25 mouse cellular contexts compared by ENCODE assay signal in the genomic region with DNA sequence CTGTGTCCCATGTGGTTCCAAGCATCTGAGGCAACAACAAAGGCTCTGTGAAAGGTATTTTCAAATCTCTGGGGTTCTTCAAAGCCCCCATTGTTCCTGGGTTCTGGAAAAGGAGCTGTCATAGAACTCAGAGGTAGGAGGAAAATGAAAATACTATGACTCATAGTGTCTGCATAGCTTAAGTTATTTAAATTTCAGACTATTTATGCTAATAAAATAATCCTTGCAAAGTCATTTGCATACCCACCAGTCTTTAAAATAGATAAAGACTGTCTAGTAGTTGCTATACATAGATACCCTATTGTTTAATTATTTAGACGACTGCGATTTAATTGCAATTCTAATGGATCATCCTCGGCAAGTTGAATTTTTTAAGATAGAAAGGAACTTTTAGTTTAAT.
DNase-seq lines count a peak whose midpoint lies in the region; ATAC-seq lines count a peak whose summit lies in the region.
"Had no signal": no experiment of that assay in that cellular context is flagged by ENCODE, and none has a peak within 500 bp of the region (broad histone marks: within the 10 kb centered on the region; RNA-seq: fewer than 3 reads in every experiment).

No protein-coding gene starts in this region.

- peak; percentile 70 for ATAC-seq in forebrain, embryonic 16.5 days
- ATAC-seq in midbrain, embryonic 16.5 days, result 0 out of 2 replicates have a peak, but pooled peaks have one; percentile 14
- ATAC-seq in midbrain, embryonic 13.5 days, result no peak
- ATAC-seq: activated CD4-positive, CD25-positive, alpha-beta regulatory T cell, adult 4 months; CD4-positive, CD25-positive, alpha-beta regulatory T cell, adult 4 months; hindbrain, postnatal 0 days; inflammation-experienced regulatory T-cells, adult 6 months had no signal

- no peaks in the 10 kb centered on the region for H3K9me3 ChIP-seq in forebrain, embryonic 16.5 days (ENCODE audit: control insufficient read depth, low read length)
- H3K9me3 ChIP-seq in forebrain, embryonic 10.5 days, result no peaks in the 10 kb centered on the region
- H3K9me3 ChIP-seq in midbrain, embryonic 16.5 days (replicated peaks; ENCODE audit: control insufficient read depth, low read length, poor library complexity, severe bottlenecking), result no peaks in the 10 kb centered on the region
- no peaks in the 10 kb centered on the region for H3K9me3 ChIP-seq in midbrain, embryonic 13.5 days
- H3K9me3 ChIP-seq: heart, embryonic 12.5 days; heart, embryonic 15.5 days; hindbrain, embryonic 10.5 days had no signal

- DNase-seq in forebrain, embryonic 10.5 days (ENCODE audit: extremely low spot score, low spot score), result no peak
- peak; percentile 1 to 8 for DNase-seq in left cerebral cortex, postnatal 14 days (ENCODE audit: low spot score in 2 of 2)
- DNase-seq in left cerebral cortex, adult 18-20 months (ENCODE audit: low spot score in 2 of 2), result no peak
- DNase-seq in brain, adult 2 months (ENCODE audit: low read depth, low spot score), result peak; percentile 31
- DNase-seq in lung, postnatal 14 days, result no peak
- DNase-seq: adrenal gland, adult 8-10 months; adrenal gland, postnatal 25 days; cerebellum, adult 18-20 months; cerebellum, adult 9-10 months; cerebellum, postnatal 14 days; gastrocnemius, postnatal 25 days; heart, adult 18-20 months; heart, postnatal 10 days; heart, postnatal 36 days had no signal

- intact Hi-C loops in left cerebral cortex, postnatal 14 days (cut with DNase I), result no loop called here

- no peak overlapping the region for H3K4me3 ChIP-seq in forebrain, embryonic 16.5 days (replicated peaks; ENCODE audit: low read length)
- H3K4me3 ChIP-seq in forebrain, embryonic 10.5 days, result no peak overlapping the region
- no peak overlapping the region for H3K4me3 ChIP-seq in midbrain, embryonic 16.5 days (ENCODE audit: low read depth, low read length)
- no peak overlapping the region for H3K4me3 ChIP-seq in midbrain, embryonic 13.5 days (replicated peaks)
- H3K4me3 ChIP-seq: heart, embryonic 12.5 days; heart, embryonic 15.5 days; hindbrain, embryonic 10.5 days had no signal

- no peaks in the 10 kb centered on the region for H3K27me3 ChIP-seq in forebrain, embryonic 16.5 days (replicated peaks; ENCODE audit: control insufficient read depth, insufficient read depth, low read length)
- no peaks in the 10 kb centered on the region for H3K27me3 ChIP-seq in forebrain, embryonic 10.5 days (ENCODE audit: poor library complexity, severe bottlenecking)
- no peaks in the 10 kb centered on the region for H3K27me3 ChIP-seq in midbrain, embryonic 16.5 days (ENCODE audit: control insufficient read depth, insufficient read depth, low read depth, low read length)
- no peaks in the 10 kb centered on the region for H3K27me3 ChIP-seq in midbrain, embryonic 13.5 days
- H3K27me3 ChIP-seq: heart, embryonic 12.5 days; heart, embryonic 15.5 days had no signal

- H3K4me2 ChIP-seq in forebrain, embryonic 16.5 days (ENCODE audit: low read length), result no peak overlapping the region
- H3K4me2 ChIP-seq in midbrain, embryonic 16.5 days (ENCODE audit: low read length), result no peak overlapping the region
- H3K4me2 ChIP-seq in midbrain, embryonic 13.5 days (replicated peaks), result no peak overlapping the region
- H3K4me2 ChIP-seq: heart, embryonic 12.5 days; heart, embryonic 15.5 days; hindbrain, embryonic 14.5 days had no signal

- 70% methylated on average over 3 of the region's 3 CpGs for WGBS in forebrain, embryonic 16.5 days
- 87% methylated on average over 3 of the region's 3 CpGs for WGBS in forebrain, embryonic 10.5 days
- WGBS in midbrain, embryonic 16.5 days, result 80% methylated on average over 3 of the region's 3 CpGs
- 81% methylated on average over 3 of the region's 3 CpGs for WGBS in midbrain, embryonic 13.5 days

- no peaks in the 10 kb centered on the region for H3K4me1 ChIP-seq in forebrain, embryonic 16.5 days (replicated peaks; ENCODE audit: control insufficient read depth, insufficient read depth, low read length)
- H3K4me1 ChIP-seq in forebrain, embryonic 10.5 days, result no peaks in the 10 kb centered on the region
- H3K4me1 ChIP-seq in midbrain, embryonic 16.5 days (ENCODE audit: control insufficient read depth, insufficient read depth, low read length), result no peaks in the 10 kb centered on the region
- H3K4me1 ChIP-seq in midbrain, embryonic 13.5 days (replicated peaks), result no peaks in the 10 kb centered on the region
- H3K4me1 ChIP-seq: heart, embryonic 12.5 days; heart, embryonic 15.5 days; hindbrain, embryonic 10.5 days had no signal

- H3K9ac ChIP-seq in forebrain, embryonic 16.5 days (replicated peaks; ENCODE audit: low read depth, low read length), result no peak overlapping the region
- no peak overlapping the region for H3K9ac ChIP-seq in midbrain, embryonic 16.5 days (ENCODE audit: low read depth, low read length)
- H3K9ac ChIP-seq in midbrain, embryonic 13.5 days (replicated peaks), result no peak overlapping the region
- H3K9ac ChIP-seq: heart, embryonic 12.5 days; heart, embryonic 15.5 days; hindbrain, embryonic 14.5 days had no signal

- H3K36me3 ChIP-seq in forebrain, embryonic 16.5 days (ENCODE audit: control insufficient read depth, insufficient read depth), result no peaks in the 10 kb centered on the region
- H3K36me3 ChIP-seq in forebrain, embryonic 10.5 days (replicated peaks), result no peaks in the 10 kb centered on the region
- H3K36me3 ChIP-seq in midbrain, embryonic 16.5 days (ENCODE audit: control insufficient read depth, insufficient read depth, low read length), result no peaks in the 10 kb centered on the region
- H3K36me3 ChIP-seq in midbrain, embryonic 13.5 days, result no peaks in the 10 kb centered on the region
- H3K36me3 ChIP-seq: heart, embryonic 12.5 days; heart, embryonic 15.5 days; hindbrain, embryonic 10.5 days had no signal

- H3K27ac ChIP-seq in forebrain, embryonic 16.5 days (ENCODE audit: low read length), result no peak overlapping the region
- H3K27ac ChIP-seq in forebrain, embryonic 10.5 days, result no peak overlapping the region
- no peak overlapping the region for H3K27ac ChIP-seq in midbrain, embryonic 16.5 days (ENCODE audit: low read length)
- no peak overlapping the region for H3K27ac ChIP-seq in midbrain, embryonic 13.5 days
- H3K27ac ChIP-seq: heart, embryonic 15.5 days; hindbrain, embryonic 10.5 days; hindbrain, embryonic 14.5 days; hindbrain, postnatal 0 days had no signal

Comparison
In these comparisons a context has a peak if more than half of its experiments do, and no peak if none do; other contexts are left out.
1. DNase-seq: peak in left cerebral cortex, postnatal 14 days (2 of 2) and brain, adult 2 months (single experiment); none in forebrain, embryonic 10.5 days (single experiment), left cerebral cortex, adult 18-20 months (0 of 2) and lung, postnatal 14 days (single experiment).